Mouse (Mus musculus) C2C12 (cell line): ENCODE measurements around the gene Pip5kl1.

Experiments used
- CEBPB ChIP-seq: IDR thresholded peaks from one replicate; pipeline ENCODE4 v1.6.1; 2011; ENCODE audit warnings: low read depth, mild to moderate bottlenecking, control low read depth, moderate library complexity
- CTCF ChIP-seq: IDR thresholded peaks from one replicate; pipeline ENCODE4 v1.5.1; 2011; ENCODE audit not compliant: control insufficient read depth, insufficient read depth, insufficient read length
- FOSL1 ChIP-seq: IDR thresholded peaks from one replicate; pipeline ENCODE4 v1.8.0; 2011; ENCODE audit warnings: mild to moderate bottlenecking, low read length; ENCODE audit not compliant: poor library complexity, insufficient read depth, severe bottlenecking
- MAX ChIP-seq: IDR thresholded peaks from one replicate; pipeline ENCODE4 v1.6.1; 2011; ENCODE audit warnings: mild to moderate bottlenecking, control low read depth
- MYOG ChIP-seq: IDR thresholded peaks from one replicate; pipeline ENCODE4 v1.6.1; 2011; ENCODE audit not compliant: control insufficient read depth, insufficient read length; ENCODE audit errors: extremely low read depth
- USF1 ChIP-seq: IDR thresholded peaks from one replicate; pipeline ENCODE4 v1.6.1; 2011; ENCODE audit warnings: low read depth, mild to moderate bottlenecking, control low read depth, moderate library complexity

DNA sequence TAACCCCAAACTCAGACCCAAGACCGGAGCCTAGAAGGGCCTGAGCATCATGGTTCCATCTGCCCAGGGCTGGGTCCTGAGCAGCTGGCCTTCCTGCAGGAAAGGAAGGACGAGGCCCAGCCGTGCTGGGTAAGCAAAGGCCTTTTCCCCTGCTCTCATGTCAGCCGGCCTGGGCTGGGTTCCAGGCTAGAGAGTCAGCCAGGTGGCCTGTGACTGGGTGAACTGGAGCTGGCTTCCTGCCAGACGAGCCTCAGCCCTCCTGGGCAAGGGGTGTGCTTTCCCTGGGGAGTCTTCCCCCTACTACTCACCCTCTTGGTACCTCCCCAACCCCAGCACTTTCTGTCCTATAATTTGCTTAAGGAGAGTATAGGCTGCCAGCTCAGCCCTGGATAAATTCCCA is 6.4 kb upstream of the Pip5kl1 start:
- TF ChIP-seq MAX (no peak), CTCF (no peak), FOSL1 (no peak), USF1 (no peak), MYOG (no peak), CEBPB (no peak)
